Mouse (Mus musculus): ENCODE measurements at regions not wholly inside any gene's neighbourhood (a gene's known extent, or its start where the extent isn't known, plus 50 kb on each side); places are given as distances from the start of the nearest gene placed in this dataset.

- TF ChIP-seq SRF (IDR thresholded peaks at IDR 0.05; ENCODE audit: control insufficient read depth, insufficient read length, low read depth) (no peak), POLR2A (IDR thresholded peaks at IDR 0.05; ENCODE audit: insufficient read length, low read depth) (no peak), POLR2AphosphoS2 (IDR thresholded peaks at IDR 0.05; ENCODE audit: insufficient read length, low read depth) (no peak), MYOD1 (IDR thresholded peaks at IDR 0.05; ENCODE audit: control insufficient read depth in 1 of 3, insufficient read length in 2 of 3, low read depth in 2 of 3) (no peak), REST (IDR thresholded peaks at IDR 0.05; ENCODE audit: insufficient read depth, insufficient read length) (no peak), TCF3 (IDR thresholded peaks at IDR 0.05; ENCODE audit: insufficient read length, low read depth) (no peak), E2F4 (IDR thresholded peaks at IDR 0.05; ENCODE audit: insufficient read depth) (no peak), MAX (IDR thresholded peaks at IDR 0.05; ENCODE audit: low read depth) (no peak), TCF12 (IDR thresholded peaks at IDR 0.05; ENCODE audit: insufficient read depth, poor library complexity, severe bottlenecking) (no peak), USF1 (IDR thresholded peaks at IDR 0.05; ENCODE audit: low read depth) (no peak), CEBPB (IDR thresholded peaks at IDR 0.05; ENCODE audit: insufficient read depth, poor library complexity, severe bottlenecking) (no peak), MYOG (IDR thresholded peaks at IDR 0.05; ENCODE audit: control insufficient read depth in 1 of 3, insufficient read depth in 1 of 3, insufficient read length in 2 of 3, low read depth in 2 of 3) (no peak)
These were observed 93.1 kb upstream of the Lpar1 start for GRCm38 (mm10) chr4:58646821-58647220.
